Mouse (Mus musculus): ENCODE measurements around the gene Nop53. TPM values are rescaled to one million over a fixed set of nuclear protein-coding genes. Genes with fewer than 3 reads are reported as not detected.
"Not testable (repeated sequence)": the region's sequence is repeated elsewhere in the genome, so short reads cannot be mapped to it uniquely, and the experiment has no call there.

The Nop53 gene
- polyA plus RNA-seq, 1 experiment from 2014 or later: 139 TPM

- Histone ChIP-seq H3K9me3 (ENCODE audit: control insufficient read depth, low read length) (no peaks in the 10 kb centered on the region), H3K36me3 (ENCODE audit: control insufficient read depth, insufficient read depth) (peaks cover 15% of the 10 kb centered on the region), H3K9ac (replicated peaks; ENCODE audit: low read depth, low read length) (no peak overlapping the region), H3K27ac (ENCODE audit: low read length) (no peak overlapping the region), H3K27me3 (replicated peaks; ENCODE audit: control insufficient read depth, insufficient read depth, low read length) (no peaks in the 10 kb centered on the region), H3K4me2 (ENCODE audit: low read length) (no peak overlapping the region), H3K4me1 (replicated peaks; ENCODE audit: control insufficient read depth, insufficient read depth, low read length) (peaks cover 19% of the 10 kb centered on the region), H3K4me3 (replicated peaks; ENCODE audit: low read length) (no peak overlapping the region)
- 86% methylated on average over 3 of the region's 3 CpGs for WGBS
- no peak for ATAC-seq
Measured at GRCm38 (mm10) chr7:15916134-15916723, 29.6 kb downstream of the Nop53 start.

- Histone ChIP-seq H3K4me1 (replicated peaks; ENCODE audit: control insufficient read depth, insufficient read depth, low read length) (peaks cover 13% of the 10 kb centered on the region), H3K36me3 (ENCODE audit: control insufficient read depth, insufficient read depth) (peaks cover 15% of the 10 kb centered on the region)
- not testable (repeated sequence) for H3K27ac ChIP-seq (ENCODE audit: low read length); H3K9me3 ChIP-seq (ENCODE audit: control insufficient read depth, low read length); H3K27me3 ChIP-seq (replicated peaks; ENCODE audit: control insufficient read depth, insufficient read depth, low read length); H3K4me3 ChIP-seq (replicated peaks; ENCODE audit: low read length); H3K9ac ChIP-seq (replicated peaks; ENCODE audit: low read depth, low read length); ATAC-seq; H3K4me2 ChIP-seq (ENCODE audit: low read length)
- WGBS: 87% methylated on average over 4 of the region's 4 CpGs
Measured at GRCm38 (mm10) chr7:15915695-15916094, 30.2 kb downstream of the Nop53 start.

GRCm38 (mm10) chr7:15914751-15915150 is 31.1 kb downstream of the Nop53 start:
- Histone ChIP-seq H3K27ac (ENCODE audit: low read length) (no peak overlapping the region), H3K27me3 (replicated peaks; ENCODE audit: control insufficient read depth, insufficient read depth, low read length) (no peaks in the 10 kb centered on the region), H3K36me3 (ENCODE audit: control insufficient read depth, insufficient read depth) (peaks cover 13% of the 10 kb centered on the region), H3K4me1 (replicated peaks; ENCODE audit: control insufficient read depth, insufficient read depth, low read length) (peaks cover 4% of the 10 kb centered on the region), H3K9ac (replicated peaks; ENCODE audit: low read depth, low read length) (no peak overlapping the region), H3K4me3 (replicated peaks; ENCODE audit: low read length) (no peak overlapping the region), H3K4me2 (ENCODE audit: low read length) (no peak overlapping the region), H3K9me3 (ENCODE audit: control insufficient read depth, low read length) (no peaks in the 10 kb centered on the region)
- no peak for ATAC-seq
- 96% methylated on average over 2 of the region's 2 CpGs for WGBS

- 0 out of 2 replicates have a peak, but pooled peaks cover 3% of the 10 kb centered on the region for H3K4me1 ChIP-seq (replicated peaks; ENCODE audit: control insufficient read depth, insufficient read depth, low read length)
- H3K9me3 ChIP-seq (ENCODE audit: control insufficient read depth, low read length): no peaks in the 10 kb centered on the region
- H3K36me3 ChIP-seq (ENCODE audit: control insufficient read depth, insufficient read depth): peaks cover 8% of the 10 kb centered on the region; the same call in 1 of the 2 replicates
- no peak overlapping the region for H3K9ac ChIP-seq (replicated peaks; ENCODE audit: low read depth, low read length)
- no peak overlapping the region for H3K27ac ChIP-seq (ENCODE audit: low read length)
- H3K4me3 ChIP-seq (replicated peaks; ENCODE audit: low read length): no peak overlapping the region
- no peak overlapping the region for H3K4me2 ChIP-seq (ENCODE audit: low read length)
- H3K27me3 ChIP-seq (replicated peaks; ENCODE audit: control insufficient read depth, insufficient read depth, low read length): no peaks in the 10 kb centered on the region
- 36% methylated on average over 2 of the region's 2 CpGs for WGBS
- no peak for ATAC-seq
Measured at GRCm38 (mm10) chr7:15914252-15914651, 31.6 kb downstream of the Nop53 start.

- peak; percentile 53 for ATAC-seq
- Histone ChIP-seq H3K4me2 (ENCODE audit: low read length) (no peak overlapping the region), H3K36me3 (ENCODE audit: control insufficient read depth, insufficient read depth) (no peaks in the 10 kb centered on the region), H3K27me3 (replicated peaks; ENCODE audit: control insufficient read depth, insufficient read depth, low read length) (no peaks in the 10 kb centered on the region), H3K4me3 (replicated peaks; ENCODE audit: low read length) (no peak overlapping the region), H3K9me3 (ENCODE audit: control insufficient read depth, low read length) (no peaks in the 10 kb centered on the region), H3K27ac (ENCODE audit: low read length) (no peak overlapping the region), H3K4me1 (replicated peaks; ENCODE audit: control insufficient read depth, insufficient read depth, low read length) (0 out of 2 replicates have a peak, but pooled peaks cover 3% of the 10 kb centered on the region), H3K9ac (replicated peaks; ENCODE audit: low read depth, low read length) (no peak overlapping the region)
- 0% methylated on average over 4 of the region's 4 CpGs for WGBS
Measured at GRCm38 (mm10) chr7:15912183-15912582, 33.7 kb downstream of the Nop53 start.

- Histone ChIP-seq H3K9me3 (ENCODE audit: control insufficient read depth, low read length) (no peaks in the 10 kb centered on the region), H3K36me3 (ENCODE audit: control insufficient read depth, insufficient read depth) (no peaks in the 10 kb centered on the region), H3K9ac (replicated peaks; ENCODE audit: low read depth, low read length) (no peak overlapping the region), H3K4me2 (ENCODE audit: low read length) (no peak overlapping the region), H3K27ac (ENCODE audit: low read length) (no peak overlapping the region), H3K4me1 (replicated peaks; ENCODE audit: control insufficient read depth, insufficient read depth, low read length) (0 out of 2 replicates have a peak, but pooled peaks cover 3% of the 10 kb centered on the region), H3K27me3 (replicated peaks; ENCODE audit: control insufficient read depth, insufficient read depth, low read length) (no peaks in the 10 kb centered on the region), H3K4me3 (replicated peaks; ENCODE audit: low read length) (no peak overlapping the region)
- WGBS: 89% methylated on average over 5 of the region's 5 CpGs
- ATAC-seq: no peak
Measured at GRCm38 (mm10) chr7:15910521-15910920, 35.4 kb downstream of the Nop53 start.

- 89% methylated on average over 8 of the region's 8 CpGs for whole genome bisulfite sequencing
- ATAC-seq: no peak
- Histone ChIP-seq H3K9me3 (ENCODE audit: control insufficient read depth, low read length) (no peaks in the 10 kb centered on the region), H3K27ac (ENCODE audit: low read length) (no peak overlapping the region), H3K4me3 (replicated peaks; ENCODE audit: low read length) (no peak overlapping the region), H3K4me2 (ENCODE audit: low read length) (no peak overlapping the region), H3K4me1 (replicated peaks; ENCODE audit: control insufficient read depth, insufficient read depth, low read length) (0 out of 2 replicates have a peak, but pooled peaks cover 3% of the 10 kb centered on the region), H3K27me3 (replicated peaks; ENCODE audit: control insufficient read depth, insufficient read depth, low read length) (no peaks in the 10 kb centered on the region), H3K36me3 (ENCODE audit: control insufficient read depth, insufficient read depth) (no peaks in the 10 kb centered on the region), H3K9ac (replicated peaks; ENCODE audit: low read depth, low read length) (no peak overlapping the region)
Measured at GRCm38 (mm10) chr7:15907971-15908590, 37.8 kb downstream of the Nop53 start.

GRCm38 (mm10) chr7:15906602-15907001 is 39.3 kb downstream of the Nop53 start:
- Histone ChIP-seq H3K9ac (replicated peaks; ENCODE audit: low read depth, low read length) (no peak overlapping the region), H3K27ac (ENCODE audit: low read length) (no peak overlapping the region), H3K9me3 (ENCODE audit: control insufficient read depth, low read length) (no peaks in the 10 kb centered on the region), H3K4me3 (replicated peaks; ENCODE audit: low read length) (no peak overlapping the region), H3K4me1 (replicated peaks; ENCODE audit: control insufficient read depth, insufficient read depth, low read length) (no peaks in the 10 kb centered on the region), H3K36me3 (ENCODE audit: control insufficient read depth, insufficient read depth) (no peaks in the 10 kb centered on the region), H3K4me2 (ENCODE audit: low read length) (no peak overlapping the region), H3K27me3 (replicated peaks; ENCODE audit: control insufficient read depth, insufficient read depth, low read length) (no peaks in the 10 kb centered on the region)
- no peak for ATAC-seq
- WGBS: 81% methylated on average over 1 of the region's 1 CpGs

- Histone ChIP-seq H3K27ac (ENCODE audit: low read length) (no peak overlapping the region), H3K36me3 (ENCODE audit: control insufficient read depth, insufficient read depth) (no peaks in the 10 kb centered on the region), H3K4me2 (ENCODE audit: low read length) (no peak overlapping the region), H3K9ac (replicated peaks; ENCODE audit: low read depth, low read length) (no peak overlapping the region), H3K4me3 (replicated peaks; ENCODE audit: low read length) (no peak overlapping the region), H3K4me1 (replicated peaks; ENCODE audit: control insufficient read depth, insufficient read depth, low read length) (no peaks in the 10 kb centered on the region), H3K9me3 (ENCODE audit: control insufficient read depth, low read length) (no peaks in the 10 kb centered on the region), H3K27me3 (replicated peaks; ENCODE audit: control insufficient read depth, insufficient read depth, low read length) (no peaks in the 10 kb centered on the region)
- WGBS: 49% methylated on average over 7 of the region's 7 CpGs
- no peak for ATAC-seq
Measured at GRCm38 (mm10) chr7:15905861-15906260, 40.0 kb downstream of the Nop53 start.
